Mouse (Mus musculus) left cerebral cortex, postnatal 10 days (tissue): ENCODE measurements around the gene Zscan29. TPM values are rescaled to one million over a fixed set of nuclear protein-coding genes. Genes with fewer than 3 reads are reported as not detected.
A peak's percentile ranks its signal among the peaks of the same experiment; 100 is the strongest.
"Not testable (repeated sequence)": the region's sequence is repeated elsewhere in the genome, so short reads cannot be mapped to it uniquely, and the experiment has no call there.

Experiments used
- DNase-seq, 2 experiments: peaks; one replicate each; pipeline ENCODE4 v3.0.0; 2021 to 2022; ENCODE audit warnings: low spot score in 2 of 2, mixed read lengths in 1 of 2; ENCODE audit errors: extremely low spot score in 1 of 2
- intact Hi-C: fragments of 180-260 bp; cut with DNase I; formaldehyde crosslinking; loops from one replicate; pipeline ENCODE4 v1.15.1; 2025
- total RNA-seq, 2 experiments: library from RNA; stranded (reverse); gene quantifications; 2 replicates each; pipeline ENCODE4 v1.2.3; 2021

Gene Zscan29
- total RNA-seq, 2 experiments from 2014 or later: 4.7 to 5.7 TPM

- DNase-seq: peak; percentile 91 to 93
- intact Hi-C loops: no loop called here
These were observed 30.7 kb downstream of the Zscan29 start, which contains the start of the genes Adal and Lcmt2 for GRCm38 (mm10) chr2:121140018-121140882. TSS of gene Adal (plus strand) at chr2:121140428. TSS of gene Lcmt2 (minus strand) at chr2:121140653.

- DNase-seq: peak; percentile 8 to 28
- intact Hi-C loops: no loop called here
These were observed 31.5 kb downstream of the Zscan29 start for GRCm38 (mm10) chr2:121139266-121140017.

GRCm38 (mm10) chr2:121137371-121137770, 33.6 kb downstream of the Zscan29 start:
- intact Hi-C loops: no loop called here
- DNase-seq: no peak

- no peak for DNase-seq
- intact Hi-C loops: no loop called here
These were observed 38.1 kb downstream of the Zscan29 start for GRCm38 (mm10) chr2:121132822-121133221.

- no peak for DNase-seq
- intact Hi-C loops: no loop called here
These were observed 41.9 kb downstream of the Zscan29 start for GRCm38 (mm10) chr2:121128865-121129620.

GRCm38 (mm10) chr2:121127536-121127935, 43.4 kb downstream of the Zscan29 start:
- intact Hi-C loops: no loop called here
- DNase-seq: no peak

GRCm38 (mm10) chr2:121126302-121126701, 44.6 kb downstream of the Zscan29 start:
- DNase-seq, intact Hi-C loops: not testable (repeated sequence)

GRCm38 (mm10) chr2:121119260-121119659, 51.7 kb downstream of the Zscan29 start:
- DNase-seq: no peak
- intact Hi-C loops: no loop called here

GRCm38 (mm10) chr2:121115418-121115817, 55.5 kb downstream of the Zscan29 start:
- intact Hi-C loops: no loop called here
- no peak for DNase-seq

- intact Hi-C loops: no loop called here
- DNase-seq: no peak
These were observed 61.2 kb downstream of the Zscan29 start, which contains the start of gene Tgm7 for GRCm38 (mm10) chr2:121109695-121110094. TSS of gene Tgm7 (minus strand) at chr2:121109795.

Other genes starting within 250 kb of the Zscan29 start
- gene Ubr1, start 200.4 kb downstream of the Zscan29 start, total RNA-seq: 10 to 100 TPM; 40.9 to 42.3 TPM
- 10 to 100 TPM; 20.6 to 24.9 TPM for gene Tmem62, start 194.1 kb downstream of the Zscan29 start, total RNA-seq
- gene Ccndbp1, start 162.7 kb downstream of the Zscan29 start, total RNA-seq: 10 to 100 TPM; 57.1 to 59.1 TPM
- not detected for gene Epb42, start 134.1 kb downstream of the Zscan29 start, total RNA-seq
- not detected for gene Tgm5, start 85.3 kb downstream of the Zscan29 start, total RNA-seq
- gene Tgm7, start 61.3 kb downstream of the Zscan29 start, total RNA-seq: not detected
- gene Adal, start 30.7 kb downstream of the Zscan29 start, total RNA-seq: 10 to 100 TPM; 17.7 to 17.8 TPM
- gene Lcmt2, start 30.5 kb downstream of the Zscan29 start, total RNA-seq: 1 to 10 TPM; 8.0 to 8.9 TPM
- gene Tubgcp4, start 471 bp downstream of the Zscan29 start, total RNA-seq: 10 to 100 TPM; 31.8 to 32.2 TPM
- 100 to 1,000 TPM; 173 to 183 TPM for gene Trp53bp1, start 100.3 kb upstream of the Zscan29 start, total RNA-seq
- gene Map1a, start 118.5 kb upstream of the Zscan29 start, total RNA-seq: 100 to 1,000 TPM; 391 to 400 TPM
- 10 to 100 TPM; 50.4 to 55.7 TPM for gene Ppip5k1, start 184.3 kb upstream of the Zscan29 start, total RNA-seq
- gene Ckmt1, start 186.6 kb upstream of the Zscan29 start, total RNA-seq: 100 to 1,000 TPM; 311 to 312 TPM
- gene Strc, start 216.0 kb upstream of the Zscan29 start, total RNA-seq: not detected
- gene Pdia3, start 242.7 kb upstream of the Zscan29 start, total RNA-seq: 100 to 1,000 TPM; 198 to 214 TPM
- 1 to 10 TPM; 4.5 to 4.8 TPM for gene Catsper2, start 242.7 kb upstream of the Zscan29 start, total RNA-seq